Mouse (Mus musculus): ENCODE results near the gene Dmrtc1c1. TPM values are rescaled to one million over a fixed set of nuclear protein-coding genes. Genes with fewer than 3 reads are reported as not detected.
"Not testable (repeated sequence)": the region's sequence is repeated elsewhere in the genome, so short reads cannot be mapped to it uniquely, and the experiment has no call there.

Gene Dmrtc1c1
- total RNA-seq (2012; rRNA removed): not detected in 2 replicates
- total RNA-seq (2014; rRNA removed): not detected in 2 replicates
- polyA plus RNA-seq (2012; ENCODE audit: insufficient read length, low read depth): not detected in 2 replicates

DNA sequence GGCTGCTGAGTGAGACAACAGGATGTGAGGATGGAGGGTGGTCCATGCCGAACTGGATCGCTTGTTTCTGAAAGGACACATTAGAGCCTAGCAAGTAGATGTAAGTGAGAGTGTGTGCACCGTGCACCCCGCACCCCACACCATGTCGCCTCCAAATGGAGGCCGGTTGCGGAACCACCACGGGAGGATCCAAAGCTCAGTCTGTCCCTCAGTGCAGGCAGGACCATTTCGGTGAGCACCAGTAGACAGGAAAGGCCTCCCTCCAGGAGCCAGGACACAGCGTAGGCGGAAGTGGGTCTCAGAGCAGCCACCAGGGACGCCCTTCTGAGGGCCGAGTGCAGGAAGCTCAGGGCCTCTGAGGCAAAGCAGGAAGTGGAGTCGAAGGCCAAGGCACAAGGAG is at the start of gene Dmrtc1c1:
Gene Dmrtc1c1, plus strand, starts transcription at position 301 of the 400 bp plus-strand sequence.
- H3K27me3 ChIP-seq (replicated peaks); H3K4me3 ChIP-seq (replicated peaks in 1 of 3; ENCODE audit: low read depth in 2 of 3, low read length in 2 of 3, poor library complexity in 1 of 3); H3K9ac ChIP-seq (ENCODE audit: insufficient read depth, low read depth); DNase-seq (ENCODE audit: extremely low read depth); H3K4me1 ChIP-seq (ENCODE audit: control insufficient read depth in 1 of 2, insufficient read depth in 2 of 2); dilution Hi-C loops (cut with MboI; ENCODE audit: extremely low pct_ligation_motif_present, extremely low pct_unique_long_range_greater_than_20kb, low sequenced_read_pairs); H3K9me3 ChIP-seq (replicated peaks; ENCODE audit: low read length); H3K79me2 ChIP-seq (replicated peaks; ENCODE audit: control insufficient read depth, extremely low read depth, insufficient read depth, poor library complexity, severe bottlenecking); H3K4me2 ChIP-seq (ENCODE audit: insufficient read depth, low read depth, poor library complexity, severe bottlenecking); H3K36me3 ChIP-seq (replicated peaks in 1 of 2; ENCODE audit: control insufficient read depth in 1 of 2, insufficient read depth in 1 of 2, low read length in 1 of 2); H3K27ac ChIP-seq (ENCODE audit: insufficient read depth, low read depth); in situ Hi-C loops (cut with MboI; ENCODE audit: low pct_ligation_motif_present, low pct_unique_long_range_greater_than_20kb, low sequenced_read_pairs): not testable (repeated sequence)

DNA sequence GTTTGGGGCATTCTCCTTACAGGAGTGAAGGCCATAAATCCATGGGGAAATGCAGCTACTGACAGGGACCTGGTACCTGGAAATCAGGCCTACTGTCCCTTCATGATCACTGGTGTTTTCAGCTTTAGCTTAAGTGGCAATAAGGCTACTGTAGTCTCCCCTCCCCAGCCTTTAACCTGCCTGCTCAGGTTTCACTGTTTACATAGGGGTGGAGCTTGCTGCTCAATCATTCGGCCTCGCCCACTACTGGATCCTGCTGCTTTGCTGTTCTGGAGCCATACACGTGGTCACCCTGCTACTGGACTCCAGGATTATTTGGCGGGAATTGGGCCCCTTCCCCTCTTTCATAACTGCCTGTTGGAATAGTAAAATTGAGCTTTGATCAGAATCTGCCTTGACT is 36.9 kb upstream of the Dmrtc1c1 start:
- Histone ChIP-seq H3K36me3 (replicated peaks in 1 of 2; ENCODE audit: control insufficient read depth in 1 of 2, insufficient read depth in 1 of 2, low read length in 1 of 2) (no peaks in the 10 kb centered on the region), H3K9me3 (replicated peaks; ENCODE audit: low read length) (no peaks in the 10 kb centered on the region), H3K27me3 (replicated peaks) (no peaks in the 10 kb centered on the region), H3K9ac (ENCODE audit: insufficient read depth, low read depth) (no peak overlapping the region), H3K27ac (ENCODE audit: insufficient read depth, low read depth) (no peak overlapping the region), H3K4me1 (ENCODE audit: control insufficient read depth in 1 of 2, insufficient read depth in 2 of 2) (no peaks in the 10 kb centered on the region), H3K79me2 (replicated peaks; ENCODE audit: control insufficient read depth, extremely low read depth, insufficient read depth, poor library complexity, severe bottlenecking) (no peaks in the 10 kb centered on the region), H3K4me2 (ENCODE audit: insufficient read depth, low read depth, poor library complexity, severe bottlenecking) (no peak overlapping the region), H3K4me3 (replicated peaks in 1 of 3; ENCODE audit: low read depth in 2 of 3, low read length in 2 of 3, poor library complexity in 1 of 3) (no peak overlapping the region)
- dilution Hi-C loops (cut with MboI; ENCODE audit: extremely low pct_ligation_motif_present, extremely low pct_unique_long_range_greater_than_20kb, low sequenced_read_pairs) (no loop called here), in situ Hi-C loops (cut with MboI; ENCODE audit: low pct_ligation_motif_present, low pct_unique_long_range_greater_than_20kb, low sequenced_read_pairs) (no loop called here)
- no peak for TF ChIP-seq HCFC1 (IDR thresholded peaks at IDR 0.05; ENCODE audit: low read depth, low read length)
- no peak for TF ChIP-seq JUN (IDR thresholded peaks at IDR 0.05; ENCODE audit: insufficient read depth, low read depth, low read length)
- TF ChIP-seq POLR2AphosphoS2 (IDR thresholded peaks at IDR 0.05; ENCODE audit: low read depth, low read length): no peak
- no peak for TF ChIP-seq SMC3 (IDR thresholded peaks at IDR 0.05; ENCODE audit: low read depth, low read length)
- no peak for TF ChIP-seq MYC (IDR thresholded peaks at IDR 0.05; ENCODE audit: low read depth, low read length)
- TF ChIP-seq ELF1 (IDR thresholded peaks at IDR 0.05; ENCODE audit: low read depth, low read length): no peak
- TF ChIP-seq USF1 (IDR thresholded peaks at IDR 0.05; ENCODE audit: low read depth, low read length): no peak
- TF ChIP-seq RAD21 (IDR thresholded peaks at IDR 0.05; ENCODE audit: low read depth, low read length): no peak
- no peak for TF ChIP-seq POLR2A (IDR thresholded peaks at IDR 0.05; ENCODE audit: low read depth, low read length)
- TF ChIP-seq MEF2A (IDR thresholded peaks at IDR 0.05; ENCODE audit: borderline replicate concordance, low read depth, low read length): no peak
- DNase-seq (ENCODE audit: extremely low read depth): no peak

DNA sequence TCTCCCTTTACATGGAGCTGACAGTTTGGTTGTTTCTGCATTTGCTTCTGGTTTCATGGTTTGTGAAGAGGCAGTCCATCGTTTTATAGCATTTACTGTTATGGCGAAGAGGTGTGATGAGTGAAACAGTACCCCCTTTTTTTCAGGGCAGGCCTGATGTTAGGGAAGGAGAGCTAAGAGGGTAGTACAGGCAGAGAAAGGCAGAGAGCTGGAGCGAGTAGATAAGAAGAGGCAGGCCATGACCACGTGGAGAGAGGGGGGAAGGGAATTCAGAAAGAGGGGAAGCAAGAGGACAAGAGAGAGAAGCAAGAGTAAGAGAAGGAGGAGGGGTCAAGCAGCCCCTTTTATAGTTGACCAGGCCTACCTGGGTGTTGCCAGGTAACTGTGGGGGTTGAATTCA is 9.5 kb downstream of the Dmrtc1c1 start:
- Histone ChIP-seq H3K27me3 (replicated peaks) (no peaks in the 10 kb centered on the region), H3K4me1 (ENCODE audit: control insufficient read depth in 1 of 2, insufficient read depth in 2 of 2) (no peaks in the 10 kb centered on the region), H3K36me3 (replicated peaks in 1 of 2; ENCODE audit: control insufficient read depth in 1 of 2, insufficient read depth in 1 of 2, low read length in 1 of 2) (no peaks in the 10 kb centered on the region), H3K79me2 (replicated peaks; ENCODE audit: control insufficient read depth, extremely low read depth, insufficient read depth, poor library complexity, severe bottlenecking) (no peaks in the 10 kb centered on the region), H3K9ac (ENCODE audit: insufficient read depth, low read depth) (no peak overlapping the region), H3K27ac (ENCODE audit: insufficient read depth, low read depth) (no peak overlapping the region), H3K4me3 (replicated peaks in 1 of 3; ENCODE audit: low read depth in 2 of 3, low read length in 2 of 3, poor library complexity in 1 of 3) (no peak overlapping the region), H3K4me2 (ENCODE audit: insufficient read depth, low read depth, poor library complexity, severe bottlenecking) (no peak overlapping the region), H3K9me3 (replicated peaks; ENCODE audit: low read length) (no peaks in the 10 kb centered on the region)
- in situ Hi-C loops (cut with MboI; ENCODE audit: low pct_ligation_motif_present, low pct_unique_long_range_greater_than_20kb, low sequenced_read_pairs) (no loop called here), dilution Hi-C loops (cut with MboI; ENCODE audit: extremely low pct_ligation_motif_present, extremely low pct_unique_long_range_greater_than_20kb, low sequenced_read_pairs) (no loop called here)
- TF ChIP-seq UBTF (IDR thresholded peaks at IDR 0.05; ENCODE audit: low read depth, low read length) (no peak), SMC3 (IDR thresholded peaks at IDR 0.05; ENCODE audit: low read depth, low read length) (no peak), GABPA (IDR thresholded peaks at IDR 0.05; ENCODE audit: insufficient replicate concordance, low read depth, low read length) (no peak), E2F4 (IDR thresholded peaks at IDR 0.05; ENCODE audit: insufficient replicate concordance, low read depth, low read length) (no peak)
- no peak for DNase-seq (ENCODE audit: extremely low read depth)

DNA sequence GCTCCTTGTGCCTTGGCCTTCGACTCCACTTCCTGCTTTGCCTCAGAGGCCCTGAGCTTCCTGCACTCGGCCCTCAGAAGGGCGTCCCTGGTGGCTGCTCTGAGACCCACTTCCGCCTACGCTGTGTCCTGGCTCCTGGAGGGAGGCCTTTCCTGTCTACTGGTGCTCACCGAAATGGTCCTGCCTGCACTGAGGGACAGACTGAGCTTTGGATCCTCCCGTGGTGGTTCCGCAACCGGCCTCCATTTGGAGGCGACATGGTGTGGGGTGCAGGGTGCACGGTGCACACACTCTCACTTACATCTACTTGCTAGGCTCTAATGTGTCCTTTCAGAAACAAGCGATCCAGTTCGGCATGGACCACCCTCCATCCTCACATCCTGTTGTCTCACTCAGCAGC is 51.8 kb downstream of the Dmrtc1c1 start, which contains the start of gene Dmrtc1c2:
Gene Dmrtc1c2, minus strand, starts transcription at position 101 of the 400 bp plus-strand sequence.
- H3K27me3 ChIP-seq (replicated peaks); H3K36me3 ChIP-seq (replicated peaks in 1 of 2; ENCODE audit: control insufficient read depth in 1 of 2, insufficient read depth in 1 of 2, low read length in 1 of 2); H3K4me2 ChIP-seq (ENCODE audit: insufficient read depth, low read depth, poor library complexity, severe bottlenecking); H3K9ac ChIP-seq (ENCODE audit: insufficient read depth, low read depth); H3K4me3 ChIP-seq (replicated peaks in 1 of 3; ENCODE audit: low read depth in 2 of 3, low read length in 2 of 3, poor library complexity in 1 of 3); H3K4me1 ChIP-seq (ENCODE audit: control insufficient read depth in 1 of 2, insufficient read depth in 2 of 2); in situ Hi-C loops (cut with MboI; ENCODE audit: low pct_ligation_motif_present, low pct_unique_long_range_greater_than_20kb, low sequenced_read_pairs); DNase-seq (ENCODE audit: extremely low read depth); H3K27ac ChIP-seq (ENCODE audit: insufficient read depth, low read depth); H3K9me3 ChIP-seq (replicated peaks; ENCODE audit: low read length); H3K79me2 ChIP-seq (replicated peaks; ENCODE audit: control insufficient read depth, extremely low read depth, insufficient read depth, poor library complexity, severe bottlenecking); dilution Hi-C loops (cut with MboI; ENCODE audit: extremely low pct_ligation_motif_present, extremely low pct_unique_long_range_greater_than_20kb, low sequenced_read_pairs): not testable (repeated sequence)

Data from CH12.LX (cell line).